Mouse (Mus musculus) gastrocnemius, adult 8-10 months (tissue): ENCODE measurements at regions not wholly inside any gene's neighbourhood (a gene's known extent, or its start where the extent isn't known, plus 50 kb on each side); places are given as distances from the start of the nearest gene placed in this dataset.

Experiments
- DNase-seq, 2 experiments: peaks; one replicate each; pipeline ENCODE4 v3.0.0; 2022; ENCODE audit warnings: low spot score in 2 of 2

DNA sequence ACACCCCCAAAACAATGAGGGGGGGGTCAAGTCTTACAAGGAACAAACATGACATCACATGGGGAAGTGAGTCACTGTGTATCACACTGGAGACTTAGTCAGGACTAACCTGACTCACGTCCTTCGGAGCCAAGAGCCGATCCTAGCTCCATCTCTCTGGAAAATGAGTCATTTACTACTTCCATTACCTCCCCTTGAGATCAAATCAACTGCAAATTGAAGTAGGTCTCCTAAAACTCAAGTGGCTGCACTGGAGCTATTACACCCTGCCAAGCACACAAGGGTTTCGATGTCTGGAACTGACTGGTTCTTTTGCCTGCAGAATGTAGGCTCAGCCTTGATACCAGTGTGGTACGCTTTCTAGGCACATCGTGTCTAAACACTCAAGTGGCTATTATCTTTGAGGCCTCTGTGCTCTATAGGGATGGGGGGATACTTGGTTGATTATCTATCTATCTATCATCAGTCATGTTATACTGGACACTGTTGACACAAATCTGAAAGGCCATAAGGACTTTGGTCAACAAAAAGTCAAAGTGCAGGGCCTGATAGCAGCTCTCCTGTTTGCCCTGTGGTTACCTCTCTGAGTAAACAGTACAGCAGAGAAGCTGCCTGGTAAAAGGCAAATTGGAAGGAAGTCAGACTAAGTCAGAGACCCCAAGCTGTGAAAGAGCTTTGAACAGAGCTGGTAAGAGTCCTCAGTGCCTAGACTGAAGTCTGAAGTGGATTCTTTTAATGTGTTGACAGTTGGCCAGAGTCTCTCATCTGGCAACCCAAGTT is 167.5 kb upstream of the Jmjd1c start:
- DNase-seq = peak in 1 of 2 experiments; percentile 14

DNA sequence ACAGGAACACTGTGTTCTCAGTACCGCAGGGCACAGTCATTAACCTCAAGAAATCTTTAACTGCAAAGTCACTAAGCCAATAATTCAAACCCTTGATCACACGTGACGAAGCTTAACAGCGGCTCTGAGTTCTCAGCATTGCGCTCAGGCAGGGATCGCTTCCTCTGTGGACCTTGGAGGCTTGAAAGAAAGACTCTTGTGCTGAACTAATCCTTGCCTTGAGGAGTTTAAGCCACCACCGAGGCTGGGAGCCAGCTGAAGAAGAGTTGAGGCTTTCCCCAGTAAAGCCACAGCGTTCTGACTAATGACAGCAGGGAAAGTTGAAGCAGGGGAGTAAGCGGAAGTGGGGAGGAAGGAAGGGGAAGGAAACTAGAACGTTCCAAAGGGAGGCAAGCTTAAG is 165.4 kb upstream of the Jmjd1c start:
- DNase-seq = no peak

DNA sequence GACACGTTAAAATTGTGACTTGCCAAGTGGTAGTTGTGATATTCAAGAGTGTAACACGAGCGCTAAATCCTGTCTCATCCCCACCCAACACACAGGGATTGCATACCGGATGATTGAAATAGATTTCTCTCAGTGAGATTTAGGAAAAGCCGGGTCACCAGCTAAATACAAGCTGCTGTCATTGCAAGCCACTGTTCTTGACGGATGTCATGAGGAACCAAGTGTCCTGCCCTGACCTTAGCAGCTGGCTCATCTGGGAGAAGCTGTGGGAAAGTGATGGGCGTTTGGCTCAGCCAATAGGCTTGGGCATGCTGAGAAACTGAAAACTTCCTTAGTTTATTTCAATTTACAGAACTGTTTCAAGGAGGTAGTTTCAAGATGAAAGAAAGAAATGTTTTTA is 164.4 kb upstream of the Jmjd1c start:
- peak; percentile 16 to 24 for DNase-seq

- DNase-seq = no peak
Observed at GRCm38 (mm10) chr10:66932544-66932943, 163.4 kb upstream of the Jmjd1c start.

GRCm38 (mm10) chr10:66933689-66934088 is 162.2 kb upstream of the Jmjd1c start:
- DNase-seq = no peak

DNA sequence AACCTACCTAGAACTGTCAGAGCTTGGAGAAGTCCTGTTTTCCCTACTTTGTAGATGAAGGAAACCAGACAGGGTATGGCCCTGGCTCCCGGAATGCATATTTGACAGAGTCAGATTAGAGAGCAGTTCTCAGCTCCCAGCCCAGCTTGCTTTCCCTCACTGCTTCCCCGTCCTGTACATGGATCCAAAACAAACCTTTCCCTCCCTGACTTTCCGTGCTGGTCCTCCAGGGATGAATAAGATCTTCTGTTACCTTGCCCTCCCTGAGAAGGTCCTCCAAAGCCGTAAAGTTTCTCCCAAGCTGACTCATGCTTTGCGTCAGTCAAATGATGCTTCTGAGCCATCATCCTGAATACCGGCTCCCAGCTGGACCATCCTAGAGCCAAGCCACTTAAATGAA is 160.2 kb upstream of the Jmjd1c start:
- DNase-seq = no peak

- DNase-seq = no peak
Observed at GRCm38 (mm10) chr10:66937116-66937515, 158.8 kb upstream of the Jmjd1c start.

GRCm38 (mm10) chr10:66940368-66940767 is 155.6 kb upstream of the Jmjd1c start:
- DNase-seq = no peak

GRCm38 (mm10) chr10:66940922-66941321 is 155.0 kb upstream of the Jmjd1c start:
- no peak for DNase-seq

DNA sequence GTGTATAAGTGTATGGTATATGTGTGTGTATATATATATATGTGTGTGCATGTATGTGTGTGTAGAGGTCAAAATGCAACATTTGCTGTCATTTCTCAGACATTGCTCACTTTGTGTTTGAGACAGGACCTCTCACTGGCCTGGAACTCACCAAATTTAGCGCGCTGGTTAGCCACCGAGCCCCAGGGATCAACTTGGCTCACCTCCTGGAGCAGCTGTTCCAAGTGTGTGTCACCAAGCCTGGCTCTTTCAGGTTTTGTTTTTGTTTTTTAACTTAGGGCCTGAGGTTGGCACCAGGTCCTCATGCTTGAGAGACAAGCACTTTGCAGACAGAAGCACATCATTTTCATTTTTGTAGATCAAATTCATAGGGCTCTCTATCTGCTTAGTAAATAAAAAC is 154.0 kb upstream of the Jmjd1c start:
- DNase-seq = peak; percentile 27 to 34

GRCm38 (mm10) chr10:66943875-66944274 is 152.1 kb upstream of the Jmjd1c start:
- DNase-seq = no peak

DNA sequence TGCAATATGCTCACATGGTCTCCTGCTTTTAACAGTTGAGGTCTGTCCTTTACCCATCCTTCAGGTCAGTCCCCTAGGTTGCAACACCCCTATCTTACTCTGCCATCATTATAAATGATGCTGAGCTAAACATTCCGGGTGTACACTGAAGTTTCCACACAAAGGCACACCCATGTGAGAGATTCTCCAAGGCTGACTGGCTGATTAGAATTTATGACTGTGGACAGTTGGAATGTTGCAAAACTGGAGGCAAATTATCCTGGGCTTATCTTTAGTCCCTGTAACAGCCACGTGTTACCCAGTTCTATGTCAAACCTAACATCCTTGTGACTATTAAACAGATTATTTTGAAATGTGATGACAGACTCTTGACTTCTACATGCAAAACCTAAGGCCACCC is 149.8 kb upstream of the Jmjd1c start:
- DNase-seq = no peak

DNA sequence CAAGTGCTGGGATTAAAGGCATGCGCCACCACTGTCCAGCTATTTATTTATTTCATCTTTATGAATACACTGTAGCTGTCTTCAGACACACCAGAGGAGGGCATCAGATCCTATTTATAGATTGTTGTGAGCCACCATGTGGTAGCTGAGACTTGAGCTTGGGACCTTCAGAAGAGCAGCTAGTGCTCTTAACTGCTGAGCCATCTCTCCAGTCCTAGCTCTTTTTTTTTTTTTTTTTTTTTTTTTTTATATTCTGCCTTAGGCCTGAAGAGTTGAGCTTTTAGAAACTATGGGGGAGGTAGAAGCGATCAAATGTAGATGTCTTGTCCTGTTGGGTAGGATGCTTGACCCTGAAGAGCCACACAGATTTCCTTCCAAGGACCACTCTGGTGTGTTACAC is 147.6 kb upstream of the Jmjd1c start:
- DNase-seq = no peak

DNA sequence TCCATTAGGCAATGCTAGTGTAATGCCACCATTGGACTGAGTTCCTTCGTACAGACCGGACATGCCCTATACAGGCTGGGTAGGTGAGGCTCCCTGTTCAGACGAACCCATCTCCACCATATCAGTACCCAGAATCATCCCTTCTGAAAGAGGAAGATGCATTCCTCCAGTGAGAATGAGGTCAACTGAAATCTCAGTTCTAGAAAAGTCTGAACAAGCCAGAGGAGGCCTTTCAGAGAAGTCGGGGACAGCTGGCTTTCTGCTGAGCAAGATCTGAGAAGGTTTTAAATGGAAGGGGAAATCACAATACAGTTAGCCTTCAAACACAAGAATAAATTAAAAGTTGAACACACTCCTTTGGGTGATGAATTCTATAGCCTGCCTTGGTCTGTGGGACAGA is 145.5 kb upstream of the Jmjd1c start:
- DNase-seq = no peak

GRCm38 (mm10) chr10:66951231-66951822 is 144.6 kb upstream of the Jmjd1c start:
- DNase-seq = no peak

DNA sequence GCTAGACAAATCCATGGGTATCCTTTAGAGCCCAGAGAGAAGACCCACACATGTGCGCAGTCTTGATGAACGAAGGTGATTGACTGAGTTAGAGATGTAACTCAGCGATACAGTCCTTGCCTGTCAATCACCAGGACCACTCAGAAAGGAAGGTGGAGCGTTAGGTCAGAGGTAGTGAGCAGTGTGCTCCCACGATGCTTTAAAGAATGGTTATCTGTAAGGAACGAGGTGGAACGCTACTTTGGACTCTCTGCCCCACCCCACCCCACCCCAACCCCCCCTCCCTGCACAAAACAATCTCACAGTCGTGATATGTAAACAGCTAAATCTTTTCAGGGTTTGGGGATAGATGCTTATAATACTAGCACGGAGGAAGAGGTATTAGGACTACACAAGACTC is 144.0 kb upstream of the Jmjd1c start:
- no peak for DNase-seq

DNA sequence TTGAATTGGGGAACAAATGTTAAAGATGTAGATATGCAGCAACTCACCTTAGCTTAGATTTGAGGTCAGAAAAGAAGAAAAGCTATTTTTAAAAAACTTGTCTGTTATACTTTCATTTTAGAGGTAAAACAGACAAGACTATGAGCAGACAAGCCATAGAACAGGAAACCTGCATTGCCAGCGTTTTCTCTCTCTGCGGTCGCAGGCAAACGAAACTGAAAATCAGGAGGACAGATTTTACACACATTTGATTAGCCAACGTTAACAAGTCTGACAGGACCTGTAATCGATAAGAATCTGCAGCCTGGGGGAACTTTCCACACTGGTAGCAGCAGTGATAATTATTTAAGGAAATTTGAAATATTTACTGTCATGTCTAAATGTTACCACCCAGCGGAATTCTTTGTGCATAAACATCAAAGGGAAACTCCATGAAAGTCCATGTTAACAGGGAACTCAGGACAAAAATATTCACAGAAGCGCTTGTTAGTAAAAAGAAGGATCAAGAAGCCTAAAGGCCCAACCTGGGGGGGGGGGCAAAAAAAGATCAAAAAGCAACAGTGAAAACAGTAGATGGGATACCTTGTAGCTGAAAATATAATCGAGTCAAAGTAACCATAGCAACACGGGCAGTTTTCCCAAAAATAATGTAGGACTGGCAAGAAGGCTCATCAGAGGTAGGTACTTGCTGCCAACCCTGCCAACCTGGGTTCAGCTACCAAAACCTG is 142.5 kb upstream of the Jmjd1c start:
- no peak for DNase-seq

DNA sequence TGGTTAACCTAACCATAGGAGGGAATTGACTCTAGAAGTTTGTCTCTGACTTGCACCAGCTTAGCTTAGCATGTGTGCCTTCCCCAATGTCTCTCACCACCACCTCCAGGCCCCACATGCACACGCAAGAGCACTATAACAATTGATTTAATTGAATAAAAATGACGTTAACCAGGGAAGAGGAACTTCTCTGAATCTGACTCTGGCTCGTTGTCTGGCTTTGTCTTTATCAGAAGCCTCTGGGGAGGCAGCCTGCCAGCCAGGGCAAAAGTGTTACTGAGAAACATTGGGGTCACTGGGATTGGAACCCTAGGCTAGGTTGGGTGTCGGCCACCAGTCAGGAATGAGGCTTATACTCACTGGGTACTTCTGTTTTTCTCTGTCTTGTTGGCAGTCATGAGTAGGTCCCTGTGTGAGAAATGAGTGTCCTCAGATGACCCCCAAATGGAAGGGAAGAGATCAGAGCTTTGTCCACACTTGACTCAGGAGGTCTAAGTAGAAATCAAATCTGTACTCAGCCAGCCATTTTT is 141.9 kb upstream of the Jmjd1c start:
- DNase-seq = no peak

- DNase-seq = no peak
Observed at GRCm38 (mm10) chr10:66955430-66955829, 140.5 kb upstream of the Jmjd1c start.

DNA sequence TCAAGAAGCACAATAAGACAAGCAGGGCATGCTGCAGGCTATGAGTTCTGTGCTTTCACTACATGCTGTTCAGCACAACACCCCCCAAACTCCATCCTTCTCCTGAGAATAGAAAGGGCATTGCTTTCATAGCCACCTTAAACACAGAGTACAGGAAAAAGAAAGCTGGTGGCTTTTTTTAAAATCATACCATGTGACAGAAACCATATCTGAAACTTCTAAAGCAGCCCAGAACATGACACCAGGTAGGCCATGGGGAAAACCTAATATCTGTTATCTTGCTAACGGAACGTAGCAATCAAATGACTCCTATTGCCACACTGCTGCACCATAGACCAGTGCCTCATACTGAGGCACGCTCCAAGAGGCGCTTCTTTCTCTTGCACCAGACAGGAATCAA is 139.3 kb upstream of the Jmjd1c start:
- DNase-seq = no peak

- DNase-seq = no peak
Observed at GRCm38 (mm10) chr10:66957373-66957772, 138.6 kb upstream of the Jmjd1c start.
